In genomic region chr13:99019831-99020669, GRCm38 (mm10) we compare ENCODE assay signal across 18 mouse cellular contexts. TPM values are rescaled to one million over a fixed set of nuclear protein-coding genes. Genes with fewer than 3 reads are reported as not detected.
DNase-seq lines count a peak whose midpoint lies in the region; ATAC-seq and TF ChIP-seq lines count a peak whose summit lies in the region.
"Had no signal": no experiment of that assay in that cellular context is flagged by ENCODE, and none has a peak within 500 bp of the region (broad histone marks: within the 10 kb centered on the region; RNA-seq: fewer than 3 reads in every experiment).

No protein-coding gene starts in this region.

- peak overlapping the region; percentile 61 for H3K9ac ChIP-seq in liver, embryonic 14.5 days (replicated peaks)
- H3K9ac ChIP-seq in midbrain, embryonic 16.5 days (ENCODE audit: low read depth, low read length), result no peak overlapping the region
- H3K9ac ChIP-seq: embryonic facial prominence, embryonic 13.5 days; forebrain, postnatal 0 days; midbrain, embryonic 13.5 days; neural tube, embryonic 13.5 days had no signal

- H3K4me1 ChIP-seq in kidney, adult 2 months (ENCODE audit: control insufficient read depth, insufficient read depth, low read length), result no peaks in the 10 kb centered on the region
- H3K4me1 ChIP-seq in liver, embryonic 14.5 days (replicated peaks; ENCODE audit: control insufficient read depth in 2 of 2, insufficient read depth in 2 of 2, low read length in 1 of 2), result peaks cover 43 to 44% of the 10 kb centered on the region in 2 experiments
- H3K4me1 ChIP-seq in midbrain, embryonic 16.5 days (ENCODE audit: control insufficient read depth, insufficient read depth, low read length), result peaks cover 7% of the 10 kb centered on the region
- H3K4me1 ChIP-seq: embryonic facial prominence, embryonic 13.5 days had no signal

- no peak for TF ChIP-seq POLR2A in kidney, adult 2 months (IDR thresholded peaks at IDR 0.05; ENCODE audit: low read depth, low read length)

- no peak overlapping the region for H3K27ac ChIP-seq in kidney, adult 2 months (ENCODE audit: insufficient read depth, low read depth, low read length)
- H3K27ac ChIP-seq in liver, embryonic 14.5 days, result peak overlapping the region; percentile 96
- H3K27ac ChIP-seq in midbrain, embryonic 16.5 days (ENCODE audit: low read length), result no peak overlapping the region
- H3K27ac ChIP-seq: embryonic facial prominence, embryonic 13.5 days; midbrain, embryonic 13.5 days had no signal

- 84% methylated on average over 11 of the region's 11 CpGs for WGBS in kidney, adult 2 months
- WGBS in liver, embryonic 14.5 days (ENCODE audit: insufficient replicate concordance), result 32% methylated on average over 11 of the region's 11 CpGs
- WGBS in midbrain, embryonic 16.5 days, result 91% methylated on average over 11 of the region's 11 CpGs

- H3K9me3 ChIP-seq in liver, embryonic 14.5 days (ENCODE audit: control insufficient read depth, low read length), result no peaks in the 10 kb centered on the region
- H3K9me3 ChIP-seq in midbrain, embryonic 16.5 days (replicated peaks; ENCODE audit: control insufficient read depth, low read length, poor library complexity, severe bottlenecking), result no peaks in the 10 kb centered on the region
- H3K9me3 ChIP-seq: embryonic facial prominence, embryonic 13.5 days; midbrain, embryonic 13.5 days; neural tube, embryonic 13.5 days had no signal

- no peaks in the 10 kb centered on the region for H3K36me3 ChIP-seq in kidney, adult 2 months (ENCODE audit: control insufficient read depth, insufficient read depth, low read length)
- H3K36me3 ChIP-seq in liver, embryonic 14.5 days (replicated peaks; ENCODE audit: control insufficient read depth, insufficient read depth, low read depth), result no peaks in the 10 kb centered on the region
- no peaks in the 10 kb centered on the region for H3K36me3 ChIP-seq in midbrain, embryonic 16.5 days (ENCODE audit: control insufficient read depth, insufficient read depth, low read length)
- H3K36me3 ChIP-seq: embryonic facial prominence, embryonic 13.5 days; midbrain, embryonic 13.5 days; neural tube, embryonic 13.5 days had no signal

- H3K4me3 ChIP-seq in kidney, adult 2 months (ENCODE audit: insufficient read depth, low read depth, low read length), result no peak overlapping the region
- 0 out of 4 replicates have a peak overlapping the region, but pooled peaks of 1 of the 2 experiments have one; percentile 0 for H3K4me3 ChIP-seq in liver, embryonic 14.5 days (ENCODE audit: insufficient read depth in 1 of 2, low read depth in 2 of 2, low read length in 2 of 2)
- no peak overlapping the region for H3K4me3 ChIP-seq in midbrain, embryonic 16.5 days (ENCODE audit: low read depth, low read length)
- H3K4me3 ChIP-seq: embryonic facial prominence, embryonic 13.5 days; midbrain, embryonic 13.5 days; neural tube, embryonic 13.5 days had no signal

- TF ChIP-seq CTCF in kidney, adult 2 months (conservative IDR thresholded peaks at IDR 0.05; ENCODE audit: insufficient read depth, insufficient read length, low read depth, low read length), result no peak
- no peak for TF ChIP-seq CTCF in liver, embryonic 14.5 days (IDR thresholded peaks at IDR 0.05; ENCODE audit: low read depth)

- no peaks in the 10 kb centered on the region for H3K27me3 ChIP-seq in kidney, adult 2 months (replicated peaks; ENCODE audit: control insufficient read depth, insufficient read depth, low read length)
- no peaks in the 10 kb centered on the region; the same call in 1 of the 2 replicates for H3K27me3 ChIP-seq in liver, embryonic 14.5 days (ENCODE audit: control insufficient read depth, insufficient read depth, low read length)
- no peaks in the 10 kb centered on the region for H3K27me3 ChIP-seq in midbrain, embryonic 16.5 days (ENCODE audit: control insufficient read depth, insufficient read depth, low read depth, low read length)
- H3K27me3 ChIP-seq: embryonic facial prominence, embryonic 13.5 days; neural tube, embryonic 13.5 days had no signal

- peak overlapping the region; percentile 62 for H3K4me2 ChIP-seq in liver, embryonic 14.5 days (ENCODE audit: low read depth)
- no peak overlapping the region for H3K4me2 ChIP-seq in midbrain, embryonic 16.5 days (ENCODE audit: low read length)
- H3K4me2 ChIP-seq: embryonic facial prominence, embryonic 13.5 days; midbrain, embryonic 13.5 days had no signal

- ATAC-seq in common myeloid progenitor, adult 5-6 weeks (replicated peaks; ENCODE audit: low read depth, poor library complexity, severe bottlenecking), result peak; percentile 92
- peak; percentile 87 for ATAC-seq in liver, embryonic 14.5 days (ENCODE audit: insufficient read depth)
- ATAC-seq in midbrain, embryonic 16.5 days, result no peak
- ATAC-seq: lung, postnatal 0 days; midbrain, embryonic 13.5 days had no signal

- peak; percentile 97 for TF ChIP-seq EP300 in liver, embryonic 14.5 days (IDR thresholded peaks at IDR 0.05; ENCODE audit: low read depth)

- peak; percentile 58 for DNase-seq in kidney, adult 2 months
- no peak for DNase-seq in kidney, postnatal 14 days
- DNase-seq in MEL-GATA-1-ER (ENCODE audit: extremely low read depth, low read depth), result peak; percentile 69
- DNase-seq in liver, embryonic 14.5 days (ENCODE audit: low read depth in 3 of 3, low spot score in 3 of 3), result peak; percentile 81 to 85 (median 84)
- DNase-seq in adrenal gland, adult 18-20 months (ENCODE audit: low spot score in 2 of 2), result no peak
- DNase-seq: cerebellum, postnatal 10 days; forebrain, postnatal 0 days; thymus, postnatal 14 days had no signal

RNA-seq across cellular contexts. Expression of gene 1700024P04Rik, which starts 35.7 kb away (rescaled TPM):
- polyA plus RNA-seq in kidney, adult 2 months (2012; rRNA removed), result not detected in 2 replicates
- not detected in 2 replicates for total RNA-seq in common myeloid progenitor, adult 5-6 weeks (2017)
- polyA plus RNA-seq in liver, embryonic 14.5 days (2012; rRNA removed), result not detected in 2 replicates
- not detected in 2 replicates for polyA plus RNA-seq in liver, embryonic 14.5 days (2014; fragmentation: Nextera tagmentation; extraction: Ambion mirVana)
- polyA plus RNA-seq in midbrain, embryonic 16.5 days (2015; fragmentation: Nextera tagmentation; extraction: Ambion mirVana), result not detected in 2 replicates
- not detected for total RNA-seq in adrenal gland, adult 18-20 months (2021)
- total RNA-seq: forebrain, postnatal 0 days; layer of hippocampus, postnatal 25 days had no signal
- polyA plus RNA-seq: embryonic facial prominence, embryonic 13.5 days; forebrain, postnatal 0 days; hindbrain, embryonic 11.5 days; kidney, embryonic 14.5 days; limb, embryonic 11.5 days; lung, postnatal 0 days; midbrain, embryonic 13.5 days; neural tube, embryonic 13.5 days had no signal

Comparison
In these comparisons a context has a peak if more than half of its experiments do, and no peak if none do; other contexts are left out.
1. DNase-seq: peak in kidney, adult 2 months (single experiment), MEL-GATA-1-ER (single experiment) and liver, embryonic 14.5 days (3 of 3); none in kidney, postnatal 14 days (single experiment) and adrenal gland, adult 18-20 months (0 of 2).